Mouse (Mus musculus): ENCODE data around the gene Cnst. TPM values are rescaled to one million over a fixed set of nuclear protein-coding genes. Genes with fewer than 3 reads are reported as not detected.

The Cnst gene
- polyA plus RNA-seq, 1 experiment from 2014 or later = 18.0 TPM

GRCm38 (mm10) chr1:179539887-179540286 lies 6.3 kb upstream of the Cnst start:
- peaks cover 13% of the 10 kb centered on the region for H3K4me1 ChIP-seq
- no peak overlapping the region for H3K9ac ChIP-seq
- no peak overlapping the region for H3K4me3 ChIP-seq
- peak; percentile 19; the same call in 1 of the 2 replicates for ATAC-seq (ENCODE audit: borderline replicate concordance, extremely low read depth, low FRiP score, low TSS enrichment)
- no peak overlapping the region for H3K4me2 ChIP-seq
- no peaks in the 10 kb centered on the region for H3K9me3 ChIP-seq
- H3K27ac ChIP-seq = peak overlapping the region; percentile 53
- whole genome bisulfite sequencing = 66% methylated on average over 3 of the region's 3 CpGs
- H3K36me3 ChIP-seq = peaks cover 27% of the 10 kb centered on the region
- H3K27me3 ChIP-seq = no peaks in the 10 kb centered on the region

DNA sequence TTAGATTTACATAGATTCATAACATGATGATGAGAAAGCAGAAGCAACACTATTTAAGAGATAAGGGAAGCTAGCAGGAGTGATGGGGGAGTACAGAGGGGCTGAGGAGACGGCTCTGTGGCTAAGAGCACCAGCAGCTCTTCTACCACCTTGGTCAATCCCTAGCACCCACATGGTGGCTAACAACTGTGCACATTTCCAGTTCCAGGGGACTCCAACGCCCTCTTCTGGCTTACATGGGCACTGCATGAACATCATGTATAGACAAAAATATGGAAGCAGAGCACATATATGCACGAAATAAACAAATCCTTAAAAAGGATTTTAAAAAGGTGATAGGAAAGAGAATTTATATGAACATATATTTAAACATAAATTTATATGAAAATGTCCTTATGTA lies 4.7 kb upstream of the Cnst start:
- H3K4me1 ChIP-seq = peaks cover 18% of the 10 kb centered on the region
- H3K9me3 ChIP-seq = no peaks in the 10 kb centered on the region
- no peak overlapping the region for H3K4me2 ChIP-seq
- H3K4me3 ChIP-seq = no peak overlapping the region
- no peak for ATAC-seq (ENCODE audit: borderline replicate concordance, extremely low read depth, low FRiP score, low TSS enrichment)
- H3K27ac ChIP-seq = no peak overlapping the region
- peaks cover 22% of the 10 kb centered on the region for H3K36me3 ChIP-seq
- H3K9ac ChIP-seq = no peak overlapping the region
- H3K27me3 ChIP-seq = no peaks in the 10 kb centered on the region
- 60% methylated on average over 3 of the region's 3 CpGs for WGBS

DNA sequence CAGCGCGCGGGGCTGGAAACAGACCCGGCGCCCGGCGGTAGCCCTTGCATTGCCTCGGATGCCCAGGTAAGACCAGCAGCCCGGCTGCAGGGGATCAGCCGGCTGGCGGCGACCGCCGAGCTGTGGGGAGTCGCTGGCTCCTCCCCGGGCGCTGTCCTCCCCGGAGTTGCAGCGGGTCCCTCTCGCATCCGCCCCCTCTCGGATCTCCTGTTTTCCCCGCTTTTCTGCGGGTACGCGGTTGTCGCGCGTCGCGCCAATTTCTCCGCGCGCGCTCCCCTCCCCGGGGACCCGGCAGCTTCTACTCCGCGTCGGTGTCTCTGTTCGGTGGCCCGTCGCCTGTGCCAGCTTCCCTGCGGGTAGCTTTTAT lies 364 bp downstream of the Cnst start:
- Histone ChIP-seq H3K27me3 (no peaks in the 10 kb centered on the region), H3K9me3 (no peaks in the 10 kb centered on the region), H3K4me1 (peaks cover 21% of the 10 kb centered on the region), H3K36me3 (no peaks in the 10 kb centered on the region), H3K9ac (peak overlapping the region; percentile 78), H3K4me2 (peak overlapping the region; percentile 67), H3K27ac (peak overlapping the region; percentile 97), H3K4me3 (peak overlapping the region; percentile 91)
- 0% methylated on average over 39 of the region's 44 CpGs for WGBS
- ATAC-seq (ENCODE audit: borderline replicate concordance, extremely low read depth, low FRiP score, low TSS enrichment) = peak; percentile 89

DNA sequence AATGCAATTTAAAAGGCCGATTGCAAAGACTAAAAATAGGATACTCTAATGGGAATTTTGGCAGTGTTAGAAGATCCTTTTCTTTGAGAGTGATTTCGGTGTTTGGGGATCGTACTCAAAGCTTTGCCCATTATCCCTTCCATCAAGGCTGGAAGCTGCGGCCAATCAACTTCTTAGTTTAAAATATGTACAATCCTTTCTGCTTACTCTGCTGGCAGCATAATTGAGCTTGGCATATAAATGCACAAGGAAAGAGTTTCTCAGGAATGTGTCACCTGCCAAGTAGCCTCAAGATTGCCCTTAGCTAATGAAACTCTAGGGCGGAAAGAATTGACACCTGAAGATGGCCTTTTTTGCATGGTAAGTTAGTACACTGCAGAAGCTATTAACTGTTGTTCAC lies 1.0 kb downstream of the Cnst start:
- H3K36me3 ChIP-seq = no peaks in the 10 kb centered on the region
- no peaks in the 10 kb centered on the region for H3K27me3 ChIP-seq
- peak overlapping the region; percentile 78 for H3K9ac ChIP-seq
- H3K27ac ChIP-seq = peak overlapping the region; percentile 97
- peak overlapping the region; percentile 91 for H3K4me3 ChIP-seq
- WGBS = 4% methylated on average over 5 of the region's 5 CpGs
- no peak for ATAC-seq (ENCODE audit: borderline replicate concordance, extremely low read depth, low FRiP score, low TSS enrichment)
- peaks cover 21% of the 10 kb centered on the region for H3K4me1 ChIP-seq
- H3K4me2 ChIP-seq = peak overlapping the region; percentile 67
- H3K9me3 ChIP-seq = no peaks in the 10 kb centered on the region

- H3K27ac ChIP-seq = no peak overlapping the region
- no peaks in the 10 kb centered on the region for H3K27me3 ChIP-seq
- no peak overlapping the region for H3K4me2 ChIP-seq
- no peaks in the 10 kb centered on the region for H3K9me3 ChIP-seq
- no peak overlapping the region for H3K4me3 ChIP-seq
- H3K36me3 ChIP-seq = no peaks in the 10 kb centered on the region
- H3K4me1 ChIP-seq = peaks cover 25% of the 10 kb centered on the region
- H3K9ac ChIP-seq = no peak overlapping the region
- WGBS = 60% methylated on average over 11 of the region's 11 CpGs
- no peak for ATAC-seq (ENCODE audit: borderline replicate concordance, extremely low read depth, low FRiP score, low TSS enrichment)
Observed at GRCm38 (mm10) chr1:179548220-179548619, 2.0 kb downstream of the Cnst start.

- Histone ChIP-seq H3K9me3 (no peaks in the 10 kb centered on the region), H3K9ac (no peak overlapping the region), H3K36me3 (no peaks in the 10 kb centered on the region), H3K4me3 (no peak overlapping the region), H3K27me3 (no peaks in the 10 kb centered on the region), H3K27ac (no peak overlapping the region), H3K4me2 (no peak overlapping the region), H3K4me1 (peaks cover 23% of the 10 kb centered on the region)
- ATAC-seq (ENCODE audit: borderline replicate concordance, extremely low read depth, low FRiP score, low TSS enrichment) = no peak
- 88% methylated on average over 5 of the region's 5 CpGs for WGBS
Observed at GRCm38 (mm10) chr1:179548996-179549752, 3.0 kb downstream of the Cnst start.

GRCm38 (mm10) chr1:179551336-179551735 lies 5.2 kb downstream of the Cnst start:
- Histone ChIP-seq H3K9me3 (no peaks in the 10 kb centered on the region), H3K27me3 (no peaks in the 10 kb centered on the region), H3K4me2 (no peak overlapping the region), H3K27ac (no peak overlapping the region), H3K4me1 (peaks cover 12% of the 10 kb centered on the region), H3K36me3 (no peaks in the 10 kb centered on the region), H3K9ac (no peak overlapping the region), H3K4me3 (no peak overlapping the region)
- no peak for ATAC-seq (ENCODE audit: borderline replicate concordance, extremely low read depth, low FRiP score, low TSS enrichment)
- WGBS = 72% methylated on average over 3 of the region's 3 CpGs

GRCm38 (mm10) chr1:179551921-179552320 lies 5.8 kb downstream of the Cnst start:
- H3K4me1 ChIP-seq = peaks cover 12% of the 10 kb centered on the region
- H3K4me2 ChIP-seq = no peak overlapping the region
- no peaks in the 10 kb centered on the region for H3K36me3 ChIP-seq
- H3K27me3 ChIP-seq = no peaks in the 10 kb centered on the region
- 68% methylated on average over 4 of the region's 4 CpGs for WGBS
- H3K9me3 ChIP-seq = no peaks in the 10 kb centered on the region
- ATAC-seq (ENCODE audit: borderline replicate concordance, extremely low read depth, low FRiP score, low TSS enrichment) = no peak
- peak overlapping the region; percentile 21; the same call in 1 of the 2 replicates for H3K27ac ChIP-seq
- no peak overlapping the region for H3K4me3 ChIP-seq
- H3K9ac ChIP-seq = no peak overlapping the region

DNA sequence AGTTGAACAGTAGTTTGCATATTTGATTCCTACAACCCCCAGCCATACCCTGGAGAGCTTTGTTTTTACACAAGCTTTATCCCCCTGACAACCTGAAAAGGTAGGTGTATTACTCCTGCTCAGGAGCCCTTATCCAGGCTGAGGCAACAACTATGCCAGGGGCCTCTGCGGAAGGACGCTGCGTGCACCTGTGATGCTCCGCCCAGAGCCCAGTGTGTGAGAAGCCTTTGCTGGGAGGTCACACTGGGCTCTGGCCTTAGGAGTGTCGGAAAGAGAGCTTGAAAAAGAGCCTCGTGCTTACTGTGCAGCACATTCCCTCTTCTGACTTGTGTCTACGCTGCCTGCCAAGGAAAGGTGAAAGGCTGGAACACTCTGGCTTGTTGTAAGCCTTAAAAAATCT lies 6.6 kb downstream of the Cnst start:
- 42% methylated on average over 7 of the region's 7 CpGs for WGBS
- Histone ChIP-seq H3K36me3 (no peaks in the 10 kb centered on the region), H3K9ac (no peak overlapping the region), H3K9me3 (no peaks in the 10 kb centered on the region), H3K4me2 (no peak overlapping the region), H3K27me3 (no peaks in the 10 kb centered on the region), H3K27ac (peak overlapping the region; percentile 61; the same call in 1 of the 2 replicates), H3K4me3 (no peak overlapping the region), H3K4me1 (peaks cover 6% of the 10 kb centered on the region; the same call in 1 of the 2 replicates)
- no peak for ATAC-seq (ENCODE audit: borderline replicate concordance, extremely low read depth, low FRiP score, low TSS enrichment)

DNA sequence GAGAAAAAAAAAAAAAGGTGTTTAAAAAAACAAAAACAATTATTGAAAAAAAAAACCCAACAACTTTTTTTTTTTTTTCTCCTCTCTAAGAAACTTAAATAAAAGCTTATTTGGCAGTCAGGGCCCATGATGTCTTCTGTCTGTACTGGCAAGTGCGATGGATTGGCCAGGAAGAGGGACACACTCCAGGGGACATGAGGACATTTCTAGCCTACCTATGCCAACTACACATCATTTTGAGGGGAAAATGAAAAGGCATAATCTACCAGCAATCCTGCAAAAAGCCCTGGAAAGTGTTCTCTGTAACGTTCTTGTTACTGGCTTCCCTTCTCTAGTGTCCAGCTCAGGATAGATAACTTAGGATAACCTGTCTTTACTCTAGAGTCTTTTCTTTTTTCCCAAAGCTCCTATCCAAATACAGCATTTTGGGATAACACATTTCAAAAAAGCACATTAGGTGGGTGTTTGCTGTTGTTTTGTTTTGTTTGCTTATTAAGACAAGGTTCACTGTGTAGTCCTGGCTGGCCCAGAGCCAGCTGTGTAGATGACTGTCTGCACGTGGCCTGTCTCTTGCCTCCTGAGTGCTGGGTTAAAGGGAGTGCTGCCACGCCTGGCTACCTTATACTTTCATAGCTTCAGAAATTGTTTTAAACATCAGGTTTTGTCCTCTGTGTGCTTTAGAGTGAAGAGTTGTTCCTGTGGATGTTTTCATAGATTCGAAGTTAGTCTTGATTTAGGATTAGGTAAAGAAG lies 7.2 kb downstream of the Cnst start:
- Histone ChIP-seq H3K9ac (no peak overlapping the region), H3K9me3 (no peaks in the 10 kb centered on the region), H3K36me3 (no peaks in the 10 kb centered on the region), H3K4me3 (no peak overlapping the region), H3K4me2 (no peak overlapping the region), H3K4me1 (peaks cover 4% of the 10 kb centered on the region; the same call in 1 of the 2 replicates), H3K27me3 (no peaks in the 10 kb centered on the region), H3K27ac (no peak overlapping the region)
- 59% methylated on average over 5 of the region's 5 CpGs for WGBS
- no peak for ATAC-seq (ENCODE audit: borderline replicate concordance, extremely low read depth, low FRiP score, low TSS enrichment)

- H3K4me2 ChIP-seq = no peak overlapping the region
- no peaks in the 10 kb centered on the region for H3K27me3 ChIP-seq
- H3K4me1 ChIP-seq = peaks cover 5% of the 10 kb centered on the region; the same call in 1 of the 2 replicates
- ATAC-seq (ENCODE audit: borderline replicate concordance, extremely low read depth, low FRiP score, low TSS enrichment) = no peak
- H3K36me3 ChIP-seq = no peaks in the 10 kb centered on the region
- whole genome bisulfite sequencing = 73% methylated on average over 4 of the region's 4 CpGs
- H3K9me3 ChIP-seq = no peaks in the 10 kb centered on the region
- H3K27ac ChIP-seq = no peak overlapping the region
- H3K4me3 ChIP-seq = no peak overlapping the region
- no peak overlapping the region for H3K9ac ChIP-seq
Observed at GRCm38 (mm10) chr1:179553949-179554347, 7.8 kb downstream of the Cnst start.

DNA sequence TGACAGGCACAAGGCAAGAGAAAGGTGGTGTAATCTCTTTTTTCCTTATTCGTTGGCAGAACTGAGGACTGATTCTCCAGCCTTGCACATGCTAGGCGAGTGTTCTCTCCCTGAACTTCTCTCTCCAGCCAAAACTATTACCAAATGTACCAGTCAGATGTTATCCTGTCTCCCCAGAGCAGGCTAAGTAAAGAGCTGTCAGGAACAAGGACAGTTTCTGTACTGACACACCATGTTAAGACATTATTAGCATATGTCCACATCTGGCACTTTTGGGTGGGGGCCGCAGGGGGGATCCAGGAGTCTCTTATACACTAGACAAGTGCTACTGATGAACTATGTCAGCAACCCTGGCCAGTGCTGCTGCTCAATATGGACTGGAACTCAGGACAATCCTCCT lies 10.8 kb downstream of the Cnst start:
- Histone ChIP-seq H3K4me3 (no peak overlapping the region), H3K9me3 (no peaks in the 10 kb centered on the region), H3K4me2 (no peak overlapping the region), H3K36me3 (no peaks in the 10 kb centered on the region), H3K9ac (no peak overlapping the region), H3K27ac (no peak overlapping the region), H3K27me3 (no peaks in the 10 kb centered on the region), H3K4me1 (peaks cover 7% of the 10 kb centered on the region; the same call in 1 of the 2 replicates)
- no peak for ATAC-seq (ENCODE audit: borderline replicate concordance, extremely low read depth, low FRiP score, low TSS enrichment)
- WGBS = 77% methylated on average over 3 of the region's 3 CpGs
